Mouse (Mus musculus) ZHBTc4 (cell line): ENCODE data around the gene Grk3.
A peak's percentile ranks its signal among the peaks of the same experiment; 100 is the strongest.

Experiments
- DNase-seq: peaks from one replicate; pipeline ENCODE4 v3.0.0-alpha.2; 2011; ENCODE audit warnings: low read depth, low spot score

The Grk3 gene

GRCm38 (mm10) chr5:112872999-112873398 is 142.6 kb downstream of the Grk3 start:
- DNase-seq = no peak

GRCm38 (mm10) chr5:112870729-112871128 is 144.9 kb downstream of the Grk3 start:
- peak; percentile 59 for DNase-seq

- peak; percentile 53 for DNase-seq
Measured at GRCm38 (mm10) chr5:112868620-112869019, 147.0 kb downstream of the Grk3 start.

GRCm38 (mm10) chr5:112864719-112865367 is 150.7 kb downstream of the Grk3 start:
- DNase-seq = peak; percentile 55
